18 mouse cellular contexts compared by ENCODE assay signal in the genomic region with DNA sequence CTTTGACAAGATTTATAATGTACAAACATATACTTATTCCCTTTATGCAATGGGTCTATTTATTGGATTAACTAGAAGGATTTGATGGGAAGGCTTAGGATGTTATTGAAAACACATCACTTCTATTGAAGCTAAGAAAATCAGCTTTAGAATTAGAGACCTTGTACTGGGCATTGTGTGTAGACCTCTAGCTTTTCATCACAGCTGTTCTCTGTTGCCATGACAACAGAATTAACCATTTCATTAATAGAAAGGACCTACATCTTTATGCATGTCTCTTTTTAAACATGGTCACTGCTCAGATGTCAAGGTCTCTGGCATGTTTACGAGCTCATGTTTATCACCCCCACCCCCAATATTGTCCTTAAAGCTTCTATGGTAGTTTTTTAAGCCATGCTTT.
DNase-seq lines count a peak whose midpoint lies in the region; ATAC-seq and TF ChIP-seq lines count a peak whose summit lies in the region.
"Had no signal": no experiment of that assay in that cellular context is flagged by ENCODE, and none has a peak within 500 bp of the region (broad histone marks: within the 10 kb centered on the region; RNA-seq: fewer than 3 reads in every experiment).

No protein-coding gene starts in this region.

- WGBS in hindbrain, embryonic 11.5 days: 24% methylated on average over 1 of the region's 1 CpGs
- 27% methylated on average over 1 of the region's 1 CpGs for WGBS in hindbrain, embryonic 13.5 days
- WGBS in midbrain, embryonic 16.5 days: 23% methylated on average over 1 of the region's 1 CpGs

- no peaks in the 10 kb centered on the region for H3K9me3 ChIP-seq in hindbrain, embryonic 11.5 days (ENCODE audit: control insufficient read depth, low read length)
- no peaks in the 10 kb centered on the region for H3K9me3 ChIP-seq in hindbrain, embryonic 13.5 days
- H3K9me3 ChIP-seq in midbrain, embryonic 16.5 days (replicated peaks; ENCODE audit: control insufficient read depth, low read length, poor library complexity, severe bottlenecking): no peaks in the 10 kb centered on the region
- H3K9me3 ChIP-seq: heart, embryonic 10.5 days; lung, embryonic 15.5 days; stomach, embryonic 15.5 days had no signal

- H3K4me3 ChIP-seq in hindbrain, embryonic 11.5 days (ENCODE audit: low read depth, low read length): no peak overlapping the region
- no peak overlapping the region for H3K4me3 ChIP-seq in hindbrain, embryonic 13.5 days
- no peak overlapping the region for H3K4me3 ChIP-seq in midbrain, embryonic 16.5 days (ENCODE audit: low read depth, low read length)
- H3K4me3 ChIP-seq: gastrocnemius, adult 2 months; heart, embryonic 10.5 days; lung, embryonic 15.5 days; stomach, embryonic 15.5 days had no signal

- TF ChIP-seq POLR2A in brain, embryonic 14.5 days (IDR thresholded peaks at IDR 0.05; ENCODE audit: borderline replicate concordance, extremely low read depth, insufficient read depth, insufficient read length, poor library complexity, severe bottlenecking): no peak

- ATAC-seq in hindbrain, embryonic 11.5 days (ENCODE audit: low FRiP score): peak; percentile 79
- ATAC-seq in hindbrain, embryonic 13.5 days (ENCODE audit: low FRiP score): no peak
- 0 out of 2 replicates have a peak, but pooled peaks have one; percentile 36 for ATAC-seq in midbrain, embryonic 16.5 days

- peak; percentile 52 for DNase-seq in hindbrain, embryonic 11.5 days (ENCODE audit: low spot score)
- peak; percentile 75 for DNase-seq in brain, embryonic 14.5 days (ENCODE audit: low read depth)
- peak; percentile 45 for DNase-seq in embryo, embryonic 11 days
- no peak for DNase-seq in thymus, postnatal 4 days
- DNase-seq in heart, postnatal 10 days: no peak
- DNase-seq: cerebellum, adult 9-10 months; gastrocnemius, adult 2 months; kidney, adult 11 months; kidney, postnatal 10 days; layer of hippocampus, postnatal 36 days; lung, postnatal 4 days; thymus, adult 2 months had no signal

- no peaks in the 10 kb centered on the region for H3K4me1 ChIP-seq in hindbrain, embryonic 11.5 days (replicated peaks; ENCODE audit: control insufficient read depth, insufficient read depth, low read length)
- no peaks in the 10 kb centered on the region for H3K4me1 ChIP-seq in hindbrain, embryonic 13.5 days (replicated peaks)
- peaks cover 5% of the 10 kb centered on the region; the same call in 1 of the 2 replicates for H3K4me1 ChIP-seq in midbrain, embryonic 16.5 days (ENCODE audit: control insufficient read depth, insufficient read depth, low read length)
- H3K4me1 ChIP-seq: heart, embryonic 10.5 days; lung, embryonic 15.5 days; stomach, embryonic 15.5 days had no signal

- TF ChIP-seq CTCF in brain, embryonic 14.5 days (IDR thresholded peaks at IDR 0.05; ENCODE audit: borderline replicate concordance, extremely low read depth, insufficient read depth, insufficient read length): no peak

- no peak overlapping the region for H3K27ac ChIP-seq in hindbrain, embryonic 11.5 days (ENCODE audit: low read depth, low read length)
- no peak overlapping the region for H3K27ac ChIP-seq in hindbrain, embryonic 13.5 days
- no peak overlapping the region for H3K27ac ChIP-seq in midbrain, embryonic 16.5 days (ENCODE audit: low read length)
- H3K27ac ChIP-seq: gastrocnemius, adult 2 months; heart, embryonic 10.5 days; liver, embryonic 14.5 days; lung, embryonic 15.5 days; stomach, embryonic 15.5 days had no signal

- no peak overlapping the region for H3K9ac ChIP-seq in hindbrain, embryonic 11.5 days (ENCODE audit: low read depth, low read length)
- no peak overlapping the region for H3K9ac ChIP-seq in hindbrain, embryonic 13.5 days
- H3K9ac ChIP-seq in midbrain, embryonic 16.5 days (ENCODE audit: low read depth, low read length): no peak overlapping the region
- H3K9ac ChIP-seq: liver, embryonic 14.5 days; lung, embryonic 15.5 days; stomach, embryonic 15.5 days had no signal

- H3K4me2 ChIP-seq in hindbrain, embryonic 11.5 days (replicated peaks; ENCODE audit: low read depth, low read length): no peak overlapping the region
- no peak overlapping the region for H3K4me2 ChIP-seq in hindbrain, embryonic 13.5 days
- no peak overlapping the region for H3K4me2 ChIP-seq in midbrain, embryonic 16.5 days (ENCODE audit: low read length)
- H3K4me2 ChIP-seq: lung, embryonic 15.5 days; stomach, embryonic 15.5 days had no signal

- no peaks in the 10 kb centered on the region for H3K27me3 ChIP-seq in hindbrain, embryonic 11.5 days (ENCODE audit: control insufficient read depth, insufficient read depth, low read length)
- no peaks in the 10 kb centered on the region for H3K27me3 ChIP-seq in hindbrain, embryonic 13.5 days
- no peaks in the 10 kb centered on the region for H3K27me3 ChIP-seq in midbrain, embryonic 16.5 days (ENCODE audit: control insufficient read depth, insufficient read depth, low read depth, low read length)
- H3K27me3 ChIP-seq: lung, embryonic 15.5 days; stomach, embryonic 15.5 days had no signal

- intact Hi-C loops in heart, postnatal 10 days (cut with DNase I): no loop called here

- H3K36me3 ChIP-seq in hindbrain, embryonic 11.5 days (ENCODE audit: control insufficient read depth, insufficient read depth, low read length): no peaks in the 10 kb centered on the region
- no peaks in the 10 kb centered on the region for H3K36me3 ChIP-seq in hindbrain, embryonic 13.5 days
- H3K36me3 ChIP-seq in midbrain, embryonic 16.5 days (ENCODE audit: control insufficient read depth, insufficient read depth, low read length): no peaks in the 10 kb centered on the region
- H3K36me3 ChIP-seq: heart, embryonic 10.5 days; lung, embryonic 15.5 days; stomach, embryonic 15.5 days had no signal

Comparison
In these comparisons a context has a peak if more than half of its experiments do, and no peak if none do; other contexts are left out.
1. DNase-seq: peak in hindbrain, embryonic 11.5 days (single experiment), brain, embryonic 14.5 days (single experiment) and embryo, embryonic 11 days (single experiment); none in thymus, postnatal 4 days (single experiment) and heart, postnatal 10 days (0 of 2).